Mouse (Mus musculus) ES-E14 (cell line): ENCODE data around the gene Celf5. TPM values are rescaled to one million over a fixed set of nuclear protein-coding genes. Genes with fewer than 3 reads are reported as not detected.

Experiments used
- DNase-seq: peaks from one replicate; pipeline ENCODE4 v3.0.0-alpha.2; 2013; ENCODE audit warnings: low read depth, low spot score
- H3K27ac ChIP-seq: 2 replicates; pipeline ENCODE4 v1.5.1; 2012; ENCODE audit warnings: low read depth, mild to moderate bottlenecking, low read length, moderate library complexity, mixed read lengths; ENCODE audit not compliant: poor library complexity, insufficient read depth, severe bottlenecking
- H3K36me3 ChIP-seq: 2 replicates; pipeline ENCODE4 v1.6.1; 2012; ENCODE audit warnings: mild to moderate bottlenecking, low read length, moderate library complexity, mixed read lengths; ENCODE audit not compliant: control insufficient read depth, poor library complexity, insufficient read depth, severe bottlenecking
- H3K4me1 ChIP-seq, 2 experiments: fragments of 150-350 bp in 1 of 2; sonication (generic) in 1 of 2; 2 replicates each; pipeline ENCODE4 v1.6.1; 2012; ENCODE audit warnings: low read length in 2 of 2, mild to moderate bottlenecking in 1 of 2, mixed read lengths in 1 of 2; ENCODE audit not compliant: control insufficient read depth in 2 of 2, insufficient read depth in 2 of 2, poor library complexity in 1 of 2
- H3K4me3 ChIP-seq, 2 experiments: fragments of 150-350 bp in 1 of 2; sonication (generic) in 1 of 2; 2 replicates each; pipeline ENCODE4 v1.5.1; 2012; ENCODE audit warnings: low read length in 2 of 2, low read depth in 1 of 2, mild to moderate bottlenecking in 1 of 2, mixed read lengths in 1 of 2; ENCODE audit not compliant: insufficient read depth in 1 of 2, poor library complexity in 1 of 2, severe bottlenecking in 1 of 2
- H3K9ac ChIP-seq: 2 replicates; pipeline ENCODE4 v1.6.1; 2012; ENCODE audit warnings: low read depth, mild to moderate bottlenecking, low read length, mixed read lengths; ENCODE audit not compliant: poor library complexity, insufficient read depth, severe bottlenecking
- H3K9me3 ChIP-seq: fragments of 150-350 bp; sonication (generic); 2 replicates; pipeline ENCODE4 v1.6.1; 2012; ENCODE audit warnings: low read depth, mild to moderate bottlenecking, low read length; ENCODE audit not compliant: control insufficient read depth, insufficient read depth
- CHD2 ChIP-seq: IDR thresholded peaks from 2 replicates; pipeline ENCODE4 v1.6.1; 2014; ENCODE audit warnings: mild to moderate bottlenecking, low read depth, low read length, inconsistent platforms
- HCFC1 ChIP-seq: IDR thresholded peaks from 2 replicates; pipeline ENCODE4 v1.6.1; 2012; ENCODE audit warnings: low read length, inconsistent platforms, borderline replicate concordance; ENCODE audit not compliant: insufficient read depth
- MAFK ChIP-seq: IDR thresholded peaks from 2 replicates; pipeline ENCODE4 v1.6.1; 2014; ENCODE audit warnings: mild to moderate bottlenecking, low read depth, low read length, inconsistent platforms; ENCODE audit not compliant: insufficient read depth
- ZC3H11A ChIP-seq: IDR thresholded peaks from 2 replicates; pipeline ENCODE4 v1.6.1; 2012; ENCODE audit warnings: low read depth, mild to moderate bottlenecking, inconsistent platforms, low read length, borderline replicate concordance
- ZNF384 ChIP-seq: IDR thresholded peaks from 2 replicates; pipeline ENCODE4 v1.6.1; 2012; ENCODE audit warnings: low read depth, low read length, inconsistent platforms
- in situ Hi-C, 2 experiments: fragments of 600-800 bp; cut with MboI; formaldehyde crosslinking; loops; one replicate each; pipeline ENCODE4 v1.15.1; 2025; ENCODE audit warnings: low sequenced_read_pairs in 2 of 2, inconsistent platforms in 1 of 2; ENCODE audit not compliant: unreplicated experiment in 2 of 2
- total RNA-seq: library from RNA; depleted of rRNA; stranded (reverse); fragments of 300-350 nt; gene quantifications from 2 replicates; pipeline ENCODE4 v1.2.3, GENCODE M21; 2012

Gene Celf5
- total RNA-seq, 1 experiment = 5.0 TPM

DNA sequence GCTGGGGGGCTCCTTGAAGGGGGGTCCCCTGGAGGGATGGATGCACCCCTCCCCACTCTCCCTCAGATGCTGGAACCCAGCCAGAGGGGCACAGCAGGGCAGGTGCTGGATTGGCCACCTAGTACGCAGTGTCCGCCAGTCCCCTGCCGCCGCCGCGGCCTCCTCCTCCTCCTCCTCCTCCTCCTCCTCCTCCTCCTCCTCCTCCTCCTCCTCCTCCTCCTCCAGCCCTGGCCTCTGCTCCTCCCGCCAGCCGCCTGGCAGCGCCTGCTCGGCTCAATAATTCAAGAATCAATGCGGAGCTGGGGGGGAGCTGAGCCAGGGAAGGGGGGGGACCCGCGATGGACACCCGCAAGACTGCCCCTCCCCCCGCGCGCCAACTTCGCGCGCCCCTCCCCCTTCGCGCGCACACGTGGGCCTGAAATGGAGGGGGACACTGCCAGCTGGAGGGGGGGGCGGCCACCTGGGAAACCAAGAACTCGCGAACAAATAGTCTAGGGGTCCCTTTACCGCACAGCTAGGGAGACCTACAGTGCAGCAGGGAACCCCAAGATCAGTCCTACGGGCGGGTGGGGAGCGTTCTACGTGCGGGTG is 56.3 kb downstream of the Celf5 start:
- H3K9ac ChIP-seq = peak overlapping the region; percentile 58; the same call in 1 of the 2 replicates
- DNase-seq = no peak
- TF ChIP-seq HCFC1 = no peak
- TF ChIP-seq MAFK = no peak
- TF ChIP-seq ZC3H11A = no peak
- no peak for TF ChIP-seq CHD2
- TF ChIP-seq ZNF384 = no peak
- no peaks in the 10 kb centered on the region for H3K9me3 ChIP-seq
- H3K27ac ChIP-seq = no peak overlapping the region
- H3K4me1 ChIP-seq = peaks cover 4 to 26% of the 10 kb centered on the region in 2 experiments; a peak in 3 of 4 replicates
- H3K36me3 ChIP-seq = no peaks in the 10 kb centered on the region
- peak overlapping the region; percentile 70 to 73 for H3K4me3 ChIP-seq
- in situ Hi-C loops = no loop called here

DNA sequence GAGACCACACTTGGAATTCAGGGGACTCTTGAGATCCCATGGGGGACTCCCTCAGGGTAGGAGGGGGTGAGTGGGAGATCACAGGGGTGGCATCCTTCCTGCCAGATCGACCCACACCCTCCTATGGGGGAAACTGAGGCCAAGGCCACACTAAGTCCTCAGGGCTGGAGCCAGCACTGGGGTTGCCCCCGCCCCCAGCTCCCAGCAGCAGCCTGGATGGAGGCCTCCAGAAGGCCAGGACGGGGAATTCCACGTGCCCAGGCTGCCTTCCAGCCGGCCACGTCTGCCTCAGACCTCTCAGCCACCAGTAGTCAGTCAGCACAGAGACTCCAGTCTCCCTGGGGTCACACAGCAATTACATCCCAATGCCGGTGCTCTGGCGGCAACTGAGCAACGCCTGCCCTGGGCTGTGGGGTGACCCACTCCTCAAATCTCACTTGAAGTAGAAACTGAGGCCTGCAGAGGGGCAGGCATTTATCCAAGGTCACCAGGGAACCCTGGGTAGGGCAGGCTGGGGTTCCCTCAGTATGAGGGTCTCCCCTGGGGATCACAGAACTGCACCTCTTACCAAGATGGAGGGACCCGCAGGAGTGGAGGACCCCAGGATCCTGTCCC is 57.2 kb downstream of the Celf5 start:
- Histone ChIP-seq H3K9me3 (no peaks in the 10 kb centered on the region), H3K4me3 (no peak overlapping the region; a peak in 1 of 4 replicates), H3K36me3 (no peaks in the 10 kb centered on the region), H3K4me1 (peaks cover 4 to 29% of the 10 kb centered on the region in 2 experiments; a peak in 3 of 4 replicates), H3K9ac (no peak overlapping the region), H3K27ac (no peak overlapping the region)
- no peak for DNase-seq
- TF ChIP-seq HCFC1 (no peak), CHD2 (no peak), ZNF384 (no peak), ZC3H11A (no peak), MAFK (no peak)
- in situ Hi-C loops = no loop called here

DNA sequence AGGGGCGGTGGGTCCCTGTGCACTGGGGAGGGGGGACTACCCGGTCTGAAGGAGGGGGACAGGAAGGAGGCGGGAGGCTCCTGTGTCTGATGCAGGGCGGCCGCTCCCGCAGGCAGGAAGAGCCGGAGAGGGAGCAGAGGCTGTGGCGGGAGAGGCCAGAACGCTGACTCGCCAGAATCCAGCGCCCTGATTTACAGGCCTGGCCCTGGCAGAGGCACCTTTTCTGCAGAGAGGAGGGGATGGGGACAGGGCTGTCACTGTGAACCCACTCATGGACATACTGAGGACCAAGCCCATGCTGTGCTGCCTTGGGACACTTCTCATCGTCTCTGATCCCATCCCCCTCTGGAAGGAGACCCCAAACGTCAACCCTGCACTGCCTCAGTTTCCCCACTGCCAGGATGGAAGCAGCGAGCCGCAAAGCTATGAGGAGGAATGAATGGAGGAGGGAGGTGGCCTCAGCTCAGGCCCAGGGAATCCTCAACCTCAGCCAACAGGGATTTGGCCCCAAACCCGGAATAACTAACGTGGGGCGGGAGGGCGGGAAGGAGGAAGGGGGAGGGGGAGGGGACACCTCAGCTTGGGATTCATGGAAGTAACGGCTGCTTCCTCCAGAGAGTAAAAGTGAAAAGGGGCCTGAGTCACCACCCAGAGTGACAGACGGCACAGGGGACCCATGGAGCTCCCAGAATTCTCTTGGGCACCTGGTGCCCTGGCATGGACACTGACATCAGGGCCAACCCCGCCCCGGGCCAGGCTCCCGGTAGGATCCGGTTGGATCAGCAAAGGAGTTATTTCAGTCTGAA is 58.1 kb downstream of the Celf5 start:
- Histone ChIP-seq H3K4me3 (peak overlapping the region; percentile 28 to 33; a peak in 3 of 4 replicates), H3K9me3 (no peaks in the 10 kb centered on the region), H3K9ac (peak overlapping the region; percentile 2; the same call in 1 of the 2 replicates), H3K27ac (no peak overlapping the region), H3K36me3 (no peaks in the 10 kb centered on the region), H3K4me1 (peaks cover 4 to 38% of the 10 kb centered on the region in 2 experiments; a peak in 3 of 4 replicates)
- in situ Hi-C loops = no loop called here
- DNase-seq = no peak
- TF ChIP-seq ZNF384 (no peak), MAFK (peak; percentile 74; the same call in 1 of the 2 replicates)

DNA sequence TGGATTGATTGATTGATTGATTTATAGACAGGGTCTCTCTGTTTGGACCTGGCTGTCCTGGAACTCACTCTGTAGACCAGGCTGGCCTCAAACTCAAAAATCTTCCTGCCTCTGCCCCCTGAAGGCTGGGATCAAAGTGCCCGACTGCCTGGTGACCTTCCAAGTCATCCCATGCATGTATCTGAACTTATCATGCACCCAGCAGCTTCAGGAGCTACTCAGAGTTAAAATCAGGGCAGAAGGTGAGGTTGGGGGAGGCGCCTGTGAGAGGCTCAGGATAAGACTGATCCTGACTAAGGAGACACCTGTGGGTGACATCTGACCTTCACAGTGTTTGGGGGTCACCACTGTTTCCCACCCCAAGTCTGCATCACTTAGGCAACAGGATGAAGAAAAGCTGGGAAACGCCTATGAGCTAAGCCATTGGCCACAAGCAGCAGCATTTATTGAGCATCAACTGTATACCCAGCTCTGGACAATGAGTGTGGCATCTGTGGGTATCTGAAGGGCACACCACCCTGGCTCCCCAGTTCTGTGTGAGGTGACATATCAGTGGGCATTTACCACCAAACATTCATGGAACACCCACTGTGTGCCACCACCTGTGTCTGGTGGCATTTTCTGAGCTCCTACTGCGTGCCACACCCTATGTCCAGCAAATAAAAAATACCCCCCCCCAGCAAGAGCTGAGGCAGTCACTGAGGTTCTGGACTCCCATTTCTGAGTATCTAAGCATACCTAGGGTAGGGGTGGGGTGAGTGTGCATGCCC is 58.8 kb downstream of the Celf5 start:
- H3K9me3 ChIP-seq = no peaks in the 10 kb centered on the region
- in situ Hi-C loops = no loop called here
- DNase-seq = no peak
- H3K4me1 ChIP-seq = peaks cover 5 to 45% of the 10 kb centered on the region in 2 experiments
- no peaks in the 10 kb centered on the region for H3K36me3 ChIP-seq
- H3K27ac ChIP-seq = no peak overlapping the region
- H3K4me3 ChIP-seq = no peak overlapping the region
- H3K9ac ChIP-seq = no peak overlapping the region
- no peak for TF ChIP-seq ZC3H11A
- TF ChIP-seq HCFC1 = no peak
- no peak for TF ChIP-seq ZNF384
- TF ChIP-seq CHD2 = no peak
- TF ChIP-seq MAFK = no peak
